ENCODE assay signal across 24 mouse cellular contexts in the genomic region with DNA sequence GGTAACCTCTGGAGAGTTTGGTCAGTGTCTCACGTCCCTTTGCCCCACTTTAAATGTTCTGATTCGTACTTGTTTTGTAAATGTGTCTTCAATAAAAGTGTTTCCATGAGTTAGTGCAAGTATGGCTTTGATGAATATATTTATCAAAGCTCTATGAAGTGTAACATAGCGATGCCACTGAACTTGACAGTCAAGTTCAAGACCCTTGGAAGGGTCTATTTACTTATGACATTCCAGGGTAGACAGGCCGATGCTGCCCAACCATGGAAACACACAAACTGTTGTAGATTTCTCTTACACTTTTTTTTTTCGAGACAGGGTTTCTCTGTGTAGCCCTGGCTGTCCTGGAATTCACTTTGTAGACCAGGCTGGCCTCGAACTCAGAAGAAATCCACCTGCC.
"Had no signal": no experiment of that assay in that cellular context is flagged by ENCODE, and none has a peak within 500 bp of the region (broad histone marks: within the 10 kb centered on the region; RNA-seq: fewer than 3 reads in every experiment).

No protein-coding gene starts in this region.

- DNase-seq: gastrocnemius, adult 2 months; gastrocnemius, postnatal 10 days; gastrocnemius, postnatal 25 days; heart, adult 18-20 months; heart, postnatal 10 days; heart, postnatal 4 days; kidney, adult 18-20 months; kidney, adult 8-10 months; kidney, postnatal 10 days; kidney, postnatal 25 days; kidney, postnatal 4 days had no signal

- H3K36me3 ChIP-seq: hindbrain, embryonic 10.5 days; hindbrain, embryonic 12.5 days; intestine, embryonic 15.5 days; limb, embryonic 10.5 days; limb, embryonic 12.5 days had no signal

- H3K27me3 ChIP-seq: heart, embryonic 12.5 days; hindbrain, embryonic 12.5 days; intestine, embryonic 15.5 days; limb, embryonic 12.5 days had no signal

- ATAC-seq: hindbrain, embryonic 16.5 days; inflammation-experienced regulatory T-cells, adult 6 months; intestine, embryonic 15.5 days; intestine, postnatal 0 days had no signal

- H3K4me3 ChIP-seq: gastrocnemius, adult 2 months; heart, embryonic 10.5 days; heart, embryonic 12.5 days; hindbrain, embryonic 10.5 days; hindbrain, embryonic 12.5 days; intestine, embryonic 15.5 days; layer of hippocampus, adult 2 months; left cerebral cortex, adult 2 months; limb, embryonic 10.5 days; limb, embryonic 12.5 days had no signal

- H3K4me2 ChIP-seq: heart, embryonic 12.5 days; hindbrain, embryonic 12.5 days; hindbrain, embryonic 14.5 days; intestine, embryonic 15.5 days; limb, embryonic 12.5 days had no signal

- H3K9ac ChIP-seq: heart, embryonic 12.5 days; hindbrain, embryonic 12.5 days; hindbrain, embryonic 14.5 days; intestine, embryonic 15.5 days; limb, embryonic 12.5 days had no signal

- H3K27ac ChIP-seq: gastrocnemius, adult 2 months; heart, embryonic 10.5 days; hindbrain, embryonic 10.5 days; hindbrain, embryonic 12.5 days; hindbrain, embryonic 14.5 days; intestine, embryonic 15.5 days; layer of hippocampus, adult 2 months; left cerebral cortex, adult 2 months; limb, embryonic 10.5 days; limb, embryonic 12.5 days had no signal

- H3K9me3 ChIP-seq: heart, embryonic 10.5 days; heart, embryonic 12.5 days; hindbrain, embryonic 10.5 days; hindbrain, embryonic 12.5 days; intestine, embryonic 15.5 days; limb, embryonic 10.5 days; limb, embryonic 12.5 days had no signal
